1 mouse cellular context compared by ENCODE assay signal in genomic region chr8:13155358-13155757, GRCm38 (mm10).
A peak's percentile ranks its signal among the peaks of the same experiment; 100 is the strongest.
TF ChIP-seq lines count a peak whose summit lies in the region.

No protein-coding gene starts in this region.

TF ChIP-seq in CH12.LX, 34 proteins besides CTCF, POLR2A, EP300 and RAD21 (continued from another document):
- peak; percentile 29; the same call in 1 of the 2 replicates for TF ChIP-seq CHD2 (IDR thresholded peaks at IDR 0.05; ENCODE audit: low read length)
- TF ChIP-seq TCF12 (IDR thresholded peaks at IDR 0.05; ENCODE audit: low read depth, low read length), result no peak
- TF ChIP-seq ZC3H11A (IDR thresholded peaks at IDR 0.05; ENCODE audit: low read depth, low read length), result no peak
TF ChIP-seq in CH12.LX: peak in this region for 5.
